ENCODE assay signal across 9 mouse cellular contexts in genomic region chr11:33721297-33721696, GRCm38 (mm10).
DNase-seq lines count a peak whose midpoint lies in the region; ATAC-seq and TF ChIP-seq lines count a peak whose summit lies in the region.
"Had no signal": no experiment of that assay in that cellular context is flagged by ENCODE, and none has a peak within 500 bp of the region (broad histone marks: within the 10 kb centered on the region; RNA-seq: fewer than 3 reads in every experiment).

No protein-coding gene starts in this region.

- no peaks in the 10 kb centered on the region for H3K36me3 ChIP-seq in heart, postnatal 0 days (replicated peaks; ENCODE audit: control insufficient read depth, insufficient read depth, low read length)
- H3K36me3 ChIP-seq in midbrain, embryonic 14.5 days (ENCODE audit: control insufficient read depth, insufficient read depth, low read length): no peaks in the 10 kb centered on the region
- H3K36me3 ChIP-seq: midbrain, embryonic 12.5 days had no signal

- no peak overlapping the region for H3K27ac ChIP-seq in heart, postnatal 0 days (ENCODE audit: low read depth)
- H3K27ac ChIP-seq in cortical plate, adult 2 months (ENCODE audit: insufficient read depth, low read length): no peak overlapping the region
- no peak overlapping the region for H3K27ac ChIP-seq in midbrain, embryonic 14.5 days (replicated peaks; ENCODE audit: low read depth, low read length)
- H3K27ac ChIP-seq: midbrain, embryonic 12.5 days had no signal

- H3K9ac ChIP-seq in heart, postnatal 0 days (replicated peaks; ENCODE audit: low read depth, low read length): no peak overlapping the region
- no peak overlapping the region for H3K9ac ChIP-seq in midbrain, embryonic 14.5 days (replicated peaks; ENCODE audit: low read length)
- H3K9ac ChIP-seq: midbrain, embryonic 12.5 days had no signal

- no peak for ATAC-seq in heart, postnatal 0 days (ENCODE audit: insufficient read depth, low read depth)
- ATAC-seq in midbrain, embryonic 14.5 days (ENCODE audit: low FRiP score, low TSS enrichment): peak; percentile 37; the same call in 1 of the 2 replicates

- H3K9me3 ChIP-seq in heart, postnatal 0 days (replicated peaks; ENCODE audit: control insufficient read depth, low read length): no peaks in the 10 kb centered on the region
- no peaks in the 10 kb centered on the region for H3K9me3 ChIP-seq in midbrain, embryonic 14.5 days (ENCODE audit: control insufficient read depth, low read length)

- WGBS in heart, postnatal 0 days: 20% methylated on average over 7 of the region's 7 CpGs
- WGBS in midbrain, embryonic 14.5 days: 30% methylated on average over 7 of the region's 7 CpGs

- no peak overlapping the region for H3K4me2 ChIP-seq in heart, postnatal 0 days (ENCODE audit: low read depth, low read length)
- H3K4me2 ChIP-seq in midbrain, embryonic 14.5 days (ENCODE audit: low read length): no peak overlapping the region
- H3K4me2 ChIP-seq: midbrain, embryonic 12.5 days had no signal

- no peak for TF ChIP-seq EP300 in heart, postnatal 0 days (IDR thresholded peaks at IDR 0.05; ENCODE audit: low read depth)

- no peak overlapping the region for H3K4me3 ChIP-seq in heart, postnatal 0 days (ENCODE audit: low read depth, low read length)
- no peak overlapping the region for H3K4me3 ChIP-seq in cortical plate, adult 2 months (ENCODE audit: insufficient read depth, low read length)
- H3K4me3 ChIP-seq in midbrain, embryonic 14.5 days (replicated peaks; ENCODE audit: low read depth, low read length): no peak overlapping the region
- H3K4me3 ChIP-seq: midbrain, embryonic 12.5 days had no signal

- TF ChIP-seq POLR2A in cortical plate, adult 2 months (IDR thresholded peaks at IDR 0.05; ENCODE audit: extremely low read depth, insufficient read depth, low read length): no peak

- no peak for DNase-seq in heart, postnatal 0 days (ENCODE audit: low spot score)
- DNase-seq in heart, postnatal 25 days (ENCODE audit: low spot score): no peak
- peak; percentile 65 for DNase-seq in ZHBTc4 (ENCODE audit: low read depth, low spot score)
- peak; percentile 77 for DNase-seq in heart, postnatal 4 days
- peak; percentile 52 to 70 for DNase-seq in left cerebral cortex, postnatal 36 days (ENCODE audit: low spot score in 2 of 2)
- peak; percentile 87 for DNase-seq in midbrain, embryonic 14.5 days
- peak; percentile 46 to 83 for DNase-seq in spleen, postnatal 4 days (ENCODE audit: low spot score in 2 of 2)

- no peaks in the 10 kb centered on the region; the same call in 1 of the 2 replicates for H3K27me3 ChIP-seq in heart, postnatal 0 days (ENCODE audit: control insufficient read depth, insufficient read depth, low read length)
- H3K27me3 ChIP-seq in midbrain, embryonic 14.5 days (ENCODE audit: control insufficient read depth, insufficient read depth, low read length): 0 out of 2 replicates have a peak, but pooled peaks cover 3% of the 10 kb centered on the region

- H3K4me1 ChIP-seq in heart, postnatal 0 days (ENCODE audit: control insufficient read depth, insufficient read depth): no peaks in the 10 kb centered on the region
- H3K4me1 ChIP-seq in cortical plate, adult 2 months (ENCODE audit: control insufficient read depth, insufficient read depth, low read length): no peaks in the 10 kb centered on the region
- no peaks in the 10 kb centered on the region for H3K4me1 ChIP-seq in midbrain, embryonic 14.5 days (ENCODE audit: control insufficient read depth, insufficient read depth, low read length)
- H3K4me1 ChIP-seq: midbrain, embryonic 12.5 days had no signal

- intact Hi-C loops in heart, postnatal 25 days (cut with DNase I): loop anchor here (2.0 kb wide), 1 partner anchor 544 kb away; no protein-coding TSS in a partner anchor
- intact Hi-C loops in left cerebral cortex, postnatal 36 days (cut with DNase I): loop anchor here (2.0 to 5.0 kb wide), 3 partner anchors 104 to 544 kb away; no protein-coding TSS in a partner anchor

- peak; percentile 78 for TF ChIP-seq CTCF in heart, postnatal 0 days (IDR thresholded peaks at IDR 0.05; ENCODE audit: low read depth)
- peak; percentile 90 for TF ChIP-seq CTCF in cortical plate, adult 2 months (IDR thresholded peaks at IDR 0.05; ENCODE audit: extremely low read depth, insufficient read depth, low read length)

Comparison
In these comparisons a context has a peak if more than half of its experiments do, and no peak if none do; other contexts are left out.
1. DNase-seq: peak in ZHBTc4 (single experiment), heart, postnatal 4 days (single experiment), left cerebral cortex, postnatal 36 days (2 of 2), midbrain, embryonic 14.5 days (single experiment) and spleen, postnatal 4 days (2 of 2); none in heart, postnatal 0 days (single experiment) and heart, postnatal 25 days (single experiment).